Mouse (Mus musculus) bone marrow macrophage, adult 2 months (primary cell): ENCODE results near the gene Hcrtr2.

ENCODE experiments used
- CTCF ChIP-seq: IDR thresholded peaks from 2 replicates; pipeline ENCODE4 v1.5.1; 2012; ENCODE audit warnings: low read depth, mild to moderate bottlenecking, low read length, moderate library complexity
- POLR2A ChIP-seq: IDR thresholded peaks from 2 replicates; pipeline ENCODE4 v1.6.1; 2012; ENCODE audit warnings: mild to moderate bottlenecking, low read depth, low read length, borderline replicate concordance

GRCm38 (mm10) chr9:76217178-76217975 lies 106.3 kb downstream of the Hcrtr2 start:
- no peak for TF ChIP-seq CTCF
- no peak for TF ChIP-seq POLR2A
